Mouse (Mus musculus) liver, postnatal 0 days (tissue): Measurements from ENCODE around the gene Grm5.

ENCODE experiments used
- CTCF ChIP-seq: sonication (generic); IDR thresholded peaks from 2 replicates; pipeline ENCODE4 v1.5.1; 2016; ENCODE audit warnings: antibody characterized with exemption, low read depth
- EP300 ChIP-seq: IDR thresholded peaks from 2 replicates; pipeline ENCODE4 v1.6.1; 2016; ENCODE audit warnings: antibody characterized with exemption, low read depth, mild to moderate bottlenecking

GRCm38 (mm10) chr7:87834669-87835068 lies 250.7 kb downstream of the Grm5 start:
- TF ChIP-seq CTCF, result no peak
- TF ChIP-seq EP300, result no peak
